In genomic region chr2:29691068-29691467, GRCm38 (mm10) we compare ENCODE assay signal across 32 mouse cellular contexts.
DNase-seq lines count a peak whose midpoint lies in the region; ATAC-seq and TF ChIP-seq lines count a peak whose summit lies in the region.
"Had no signal": no experiment of that assay in that cellular context is flagged by ENCODE, and none has a peak within 500 bp of the region (broad histone marks: within the 10 kb centered on the region; RNA-seq: fewer than 3 reads in every experiment).

No protein-coding gene starts in this region.

- 69% methylated on average over 5 of the region's 5 CpGs for WGBS in heart, embryonic 13.5 days
- WGBS in hindbrain, embryonic 16.5 days = 87% methylated on average over 5 of the region's 5 CpGs

- peaks cover 49% of the 10 kb centered on the region for H3K79me2 ChIP-seq in CH12.LX (replicated peaks; ENCODE audit: control insufficient read depth, extremely low read depth, insufficient read depth, poor library complexity, severe bottlenecking)

- dilution Hi-C loops in CH12.LX (cut with MboI; ENCODE audit: extremely low pct_ligation_motif_present, extremely low pct_unique_long_range_greater_than_20kb, low sequenced_read_pairs) = no loop called here

- H3K4me3 ChIP-seq in heart, embryonic 13.5 days = no peak overlapping the region
- no peak overlapping the region for H3K4me3 ChIP-seq in CH12.LX (replicated peaks in 1 of 3; ENCODE audit: low read depth in 2 of 3, low read length in 2 of 3, poor library complexity in 1 of 3)
- H3K4me3 ChIP-seq in ES-E14 (ENCODE audit: insufficient read depth in 1 of 2, low read depth in 1 of 2, low read length in 2 of 2, poor library complexity in 1 of 2, severe bottlenecking in 1 of 2) = no peak overlapping the region
- H3K4me3 ChIP-seq in hindbrain, embryonic 16.5 days (ENCODE audit: low read length) = no peak overlapping the region
- H3K4me3 ChIP-seq: embryonic facial prominence, embryonic 12.5 days; erythroblast, embryonic 14.5 days; heart, embryonic 15.5 days; hindbrain, embryonic 12.5 days; layer of hippocampus, adult 2 months; liver, embryonic 12.5 days; megakaryocyte, embryonic 14.5 days; midbrain, embryonic 13.5 days had no signal

- no peak for ATAC-seq in heart, embryonic 13.5 days (ENCODE audit: extremely low read depth, insufficient number of reproducible peaks, low FRiP score, low TSS enrichment)
- ATAC-seq in inflammation-experienced regulatory T-cells, adult 6 months = peak; percentile 55
- ATAC-seq in hindbrain, embryonic 16.5 days = no peak
- ATAC-seq: forebrain, postnatal 0 days; liver, embryonic 12.5 days; liver, postnatal 0 days; midbrain, embryonic 13.5 days had no signal

- no peak for DNase-seq in heart, adult 8-10 months (ENCODE audit: low spot score)
- DNase-seq in CH12.LX (ENCODE audit: extremely low read depth) (no peak), ES-E14 (ENCODE audit: low read depth, low spot score) (no peak)
- no peak for DNase-seq in urinary bladder, postnatal 36 days (ENCODE audit: low spot score in 2 of 2)
- no peak for DNase-seq in thymus, postnatal 14 days
- DNase-seq: adrenal gland, postnatal 10 days; B cell, adult 2 months; cerebellum, adult 8-10 months; cerebellum, postnatal 25 days; forebrain, postnatal 0 days; gastrocnemius, postnatal 25 days; heart, adult 11 months; kidney, adult 11 months; kidney, postnatal 36 days; left cerebral cortex, postnatal 4 days; liver, postnatal 0 days; lung, postnatal 36 days; right cerebral cortex, postnatal 25 days; spleen, adult 18-20 months; thymus, adult 2 months; thymus, postnatal 4 days had no signal

- no peaks in the 10 kb centered on the region for H3K9me3 ChIP-seq in heart, embryonic 13.5 days
- H3K9me3 ChIP-seq in CH12.LX (replicated peaks; ENCODE audit: low read length) = peaks cover 3% of the 10 kb centered on the region
- no peaks in the 10 kb centered on the region for H3K9me3 ChIP-seq in ES-E14 (ENCODE audit: control insufficient read depth, insufficient read depth, low read depth, low read length)
- no peaks in the 10 kb centered on the region for H3K9me3 ChIP-seq in hindbrain, embryonic 16.5 days (ENCODE audit: control insufficient read depth, low read length)
- H3K9me3 ChIP-seq: embryonic facial prominence, embryonic 12.5 days; heart, embryonic 15.5 days; hindbrain, embryonic 12.5 days; liver, embryonic 12.5 days; megakaryocyte, embryonic 14.5 days; midbrain, embryonic 13.5 days had no signal

- TF ChIP-seq RAD21 in CH12.LX (IDR thresholded peaks at IDR 0.05; ENCODE audit: low read depth, low read length) = no peak

- 0 out of 2 replicates have a peak overlapping the region, but pooled peaks have one; percentile 38 for H3K9ac ChIP-seq in heart, embryonic 13.5 days
- H3K9ac ChIP-seq in CH12.LX (ENCODE audit: insufficient read depth, low read depth) (no peak overlapping the region), ES-E14 (ENCODE audit: insufficient read depth, low read depth, low read length, poor library complexity, severe bottlenecking) (no peak overlapping the region; the same call in 1 of the 2 replicates)
- H3K9ac ChIP-seq in hindbrain, embryonic 16.5 days (ENCODE audit: low read depth, low read length) = no peak overlapping the region
- H3K9ac ChIP-seq: embryonic facial prominence, embryonic 12.5 days; forebrain, postnatal 0 days; heart, embryonic 15.5 days; hindbrain, embryonic 12.5 days; liver, embryonic 12.5 days; liver, postnatal 0 days; midbrain, embryonic 13.5 days had no signal

- H3K36me3 ChIP-seq in heart, embryonic 13.5 days = peaks cover 76% of the 10 kb centered on the region
- H3K36me3 ChIP-seq in CH12.LX (replicated peaks in 1 of 2; ENCODE audit: control insufficient read depth in 1 of 2, insufficient read depth in 1 of 2, low read length in 1 of 2) (peaks cover 68 to 90% of the 10 kb centered on the region in 2 experiments), ES-E14 (ENCODE audit: control insufficient read depth, insufficient read depth, low read length, poor library complexity, severe bottlenecking) (peaks cover 20% of the 10 kb centered on the region; the same call in 1 of the 2 replicates)
- H3K36me3 ChIP-seq in hindbrain, embryonic 16.5 days (ENCODE audit: control insufficient read depth, insufficient read depth, low read length) = peaks cover 19% of the 10 kb centered on the region

- in situ Hi-C loops in CH12.LX (cut with MboI; ENCODE audit: low pct_ligation_motif_present, low pct_unique_long_range_greater_than_20kb, low sequenced_read_pairs) = no loop called here
- in situ Hi-C loops in ES-E14 (cut with MboI; ENCODE audit: low sequenced_read_pairs in 2 of 2, unreplicated experiment in 2 of 2) = no loop called here

- no peak overlapping the region for H3K4me2 ChIP-seq in heart, embryonic 13.5 days
- no peak overlapping the region for H3K4me2 ChIP-seq in CH12.LX (ENCODE audit: insufficient read depth, low read depth, poor library complexity, severe bottlenecking)
- no peak overlapping the region for H3K4me2 ChIP-seq in hindbrain, embryonic 16.5 days (ENCODE audit: low read length)
- H3K4me2 ChIP-seq: embryonic facial prominence, embryonic 12.5 days; heart, embryonic 15.5 days; hindbrain, embryonic 12.5 days; liver, embryonic 12.5 days; midbrain, embryonic 13.5 days had no signal

- H3K4me1 ChIP-seq in heart, embryonic 13.5 days = peaks cover 30% of the 10 kb centered on the region
- H3K4me1 ChIP-seq in CH12.LX (ENCODE audit: control insufficient read depth in 1 of 2, insufficient read depth in 2 of 2) (peaks cover 35 to 98% of the 10 kb centered on the region in 2 experiments), ES-E14 (ENCODE audit: control insufficient read depth in 2 of 2, insufficient read depth in 2 of 2, low read length in 2 of 2, poor library complexity in 1 of 2) (peaks cover 5 to 13% of the 10 kb centered on the region in 2 experiments; a peak in 3 of 4 replicates)
- H3K4me1 ChIP-seq in hindbrain, embryonic 16.5 days (ENCODE audit: control insufficient read depth, insufficient read depth, low read depth, low read length) = no peaks in the 10 kb centered on the region
- H3K4me1 ChIP-seq: embryonic facial prominence, embryonic 12.5 days; hindbrain, embryonic 12.5 days; midbrain, embryonic 13.5 days had no signal

- 0 out of 2 replicates have a peak overlapping the region, but pooled peaks have one; percentile 8 for H3K27ac ChIP-seq in heart, embryonic 13.5 days (replicated peaks)
- peak overlapping the region; percentile 41 for H3K27ac ChIP-seq in CH12.LX (ENCODE audit: insufficient read depth, low read depth)
- peak overlapping the region; percentile 80 for H3K27ac ChIP-seq in ES-E14 (ENCODE audit: insufficient read depth, low read depth, low read length, poor library complexity, severe bottlenecking)
- no peak overlapping the region for H3K27ac ChIP-seq in hindbrain, embryonic 16.5 days (ENCODE audit: low read depth, low read length)
- H3K27ac ChIP-seq: embryonic facial prominence, embryonic 12.5 days; heart, embryonic 15.5 days; hindbrain, embryonic 12.5 days; layer of hippocampus, adult 2 months; liver, embryonic 12.5 days; midbrain, embryonic 13.5 days had no signal

- no peak for TF ChIP-seq CTCF in CH12.LX (conservative IDR thresholded peaks at IDR 0.05 in 1 of 2, IDR thresholded peaks at IDR 0.05 in 1 of 2; ENCODE audit: low read depth in 2 of 2, low read length in 2 of 2)

- no peak for TF ChIP-seq EP300 in CH12.LX (IDR thresholded peaks at IDR 0.05; ENCODE audit: low read length)

- H3K27me3 ChIP-seq in heart, embryonic 13.5 days (replicated peaks) = no peaks in the 10 kb centered on the region
- H3K27me3 ChIP-seq in CH12.LX (replicated peaks) = no peaks in the 10 kb centered on the region
- H3K27me3 ChIP-seq in hindbrain, embryonic 16.5 days (replicated peaks; ENCODE audit: control insufficient read depth, insufficient read depth, low read length) = no peaks in the 10 kb centered on the region
- H3K27me3 ChIP-seq: embryonic facial prominence, embryonic 12.5 days; heart, embryonic 15.5 days; hindbrain, embryonic 12.5 days; liver, embryonic 12.5 days; megakaryocyte, embryonic 14.5 days; midbrain, embryonic 13.5 days had no signal

- no peak for TF ChIP-seq POLR2A in CH12.LX (IDR thresholded peaks at IDR 0.05; ENCODE audit: low read depth, low read length)

TF ChIP-seq in CH12.LX, 34 proteins besides CTCF, POLR2A, EP300 and RAD21:
- TF ChIP-seq IRF4 (IDR thresholded peaks at IDR 0.05; ENCODE audit: low read depth, low read length) = no peak
- TF ChIP-seq BHLHE40 (IDR thresholded peaks at IDR 0.05; ENCODE audit: low read depth, low read length) = peak; percentile 47; the same call in 1 of the 2 replicates
TF ChIP-seq in CH12.LX: peak in this region for 1.

TF ChIP-seq in ES-E14, 5 proteins besides CTCF, POLR2A, EP300 and RAD21:
- no peak for TF ChIP-seq CHD2 (IDR thresholded peaks at IDR 0.05; ENCODE audit: low read depth, low read length)
- TF ChIP-seq ZC3H11A (IDR thresholded peaks at IDR 0.05; ENCODE audit: borderline replicate concordance, low read depth, low read length) = no peak
TF ChIP-seq in ES-E14: peak in this region for 0.
